Mouse (Mus musculus): ENCODE results near the gene Necap1.

The Necap1 gene

GRCm38 (mm10) chr6:122873871-122874719 lies at the start of gene Necap1:
TSS of gene Necap1 (plus strand) at chr6:122874474.
- DNase-seq (ENCODE audit: low read depth in 1 of 2, low spot score in 2 of 2): peak; percentile 92 to 96

GRCm38 (mm10) chr6:122825166-122825565 lies 49.1 kb upstream of the Necap1 start:
- no peak for DNase-seq (ENCODE audit: low read depth in 1 of 2, low spot score in 2 of 2)

GRCm38 (mm10) chr6:122825923-122826742 lies 48.1 kb upstream of the Necap1 start:
- no peak for DNase-seq (ENCODE audit: low read depth in 1 of 2, low spot score in 2 of 2)

GRCm38 (mm10) chr6:122828086-122828485 lies 46.2 kb upstream of the Necap1 start:
- no peak for DNase-seq (ENCODE audit: low read depth in 1 of 2, low spot score in 2 of 2)

- DNase-seq (ENCODE audit: low read depth in 1 of 2, low spot score in 2 of 2): no peak
Measured at GRCm38 (mm10) chr6:122832880-122833279, 41.4 kb upstream of the Necap1 start.

- peak in 1 of 2 experiments; percentile 58 for DNase-seq (ENCODE audit: low read depth in 1 of 2, low spot score in 2 of 2)
Measured at GRCm38 (mm10) chr6:122834365-122834764, 39.9 kb upstream of the Necap1 start.

GRCm38 (mm10) chr6:122836974-122837373 lies 37.3 kb upstream of the Necap1 start:
- DNase-seq (ENCODE audit: low read depth in 1 of 2, low spot score in 2 of 2): no peak

- DNase-seq (ENCODE audit: low read depth in 1 of 2, low spot score in 2 of 2): no peak
Measured at GRCm38 (mm10) chr6:122837539-122837938, 36.7 kb upstream of the Necap1 start.

GRCm38 (mm10) chr6:122843759-122844158 lies 30.5 kb upstream of the Necap1 start:
- DNase-seq (ENCODE audit: low read depth in 1 of 2, low spot score in 2 of 2): no peak

- peak in 1 of 2 experiments; percentile 30 for DNase-seq (ENCODE audit: low read depth in 1 of 2, low spot score in 2 of 2)
Measured at GRCm38 (mm10) chr6:122852696-122853095, 21.6 kb upstream of the Necap1 start.

- no peak for DNase-seq (ENCODE audit: low read depth in 1 of 2, low spot score in 2 of 2)
Measured at GRCm38 (mm10) chr6:122854552-122854951, 19.7 kb upstream of the Necap1 start.

GRCm38 (mm10) chr6:122855955-122856354 lies 18.3 kb upstream of the Necap1 start, which contains the start of gene C3ar1:
TSS of gene C3ar1 (minus strand) at chr6:122856161.
- no peak for DNase-seq (ENCODE audit: low read depth in 1 of 2, low spot score in 2 of 2)

GRCm38 (mm10) chr6:122862434-122862833 lies 11.8 kb upstream of the Necap1 start:
- no peak for DNase-seq (ENCODE audit: low read depth in 1 of 2, low spot score in 2 of 2)

- DNase-seq (ENCODE audit: low read depth in 1 of 2, low spot score in 2 of 2): peak; percentile 19 to 71
Measured at GRCm38 (mm10) chr6:122862871-122863270, 11.4 kb upstream of the Necap1 start.

GRCm38 (mm10) chr6:122867914-122868313 lies 6.4 kb upstream of the Necap1 start:
- DNase-seq (ENCODE audit: low read depth in 1 of 2, low spot score in 2 of 2): no peak

- no peak for DNase-seq (ENCODE audit: low read depth in 1 of 2, low spot score in 2 of 2)
Measured at GRCm38 (mm10) chr6:122869846-122870245, 4.4 kb upstream of the Necap1 start.

GRCm38 (mm10) chr6:122872800-122873199 lies 1.5 kb upstream of the Necap1 start:
- DNase-seq (ENCODE audit: low read depth in 1 of 2, low spot score in 2 of 2): peak; percentile 41 to 65

GRCm38 (mm10) chr6:122874720-122875389 lies 581 bp downstream of the Necap1 start:
- DNase-seq (ENCODE audit: low read depth in 1 of 2, low spot score in 2 of 2): no peak

GRCm38 (mm10) chr6:122879141-122879735 lies 5.0 kb downstream of the Necap1 start:
- no peak for DNase-seq (ENCODE audit: low read depth in 1 of 2, low spot score in 2 of 2)

- no peak for DNase-seq (ENCODE audit: low read depth in 1 of 2, low spot score in 2 of 2)
Measured at GRCm38 (mm10) chr6:122879781-122880505, 5.7 kb downstream of the Necap1 start.

Measured in monocyte, adult 2 months (primary cell).